Mouse (Mus musculus) ovary, adult 10 weeks (tissue): Measurements from ENCODE around the gene Tnfrsf4. TPM values are rescaled to one million over a fixed set of nuclear protein-coding genes. Genes with fewer than 3 reads are reported as not detected.

Source experiments
- polyA plus RNA-seq: library from polyadenylated mRNA; stranded (reverse); fragments of 350-450 nt; fragmentation: Illumina TruSeq; extraction: RNeasy Lipid Tissue Mini Kit (QIAGEN cat#74804); gene quantifications from one replicate; pipeline ENCODE4 v1.2.3, GENCODE M21; 2014

Gene Tnfrsf4
- not detected for polyA plus RNA-seq

GRCm38 (mm10) chr4:156013637-156014036, at the start of gene Tnfrsf4:
Gene Tnfrsf4, plus strand, starts transcription at chr4:156013843.

GRCm38 (mm10) chr4:155992241-155992905, 21.3 kb upstream of the Tnfrsf4 start, which contains the start of the genes B3galt6 and Sdf4:
Gene B3galt6, minus strand, starts transcription at chr4:155992649.
Gene Sdf4, plus strand, starts transcription at chr4:155992872.

GRCm38 (mm10) chr4:156026013-156026412, 12.4 kb downstream of the Tnfrsf4 start, which contains the start of gene Tnfrsf18:
Gene Tnfrsf18, plus strand, starts transcription at chr4:156026164.

GRCm38 (mm10) chr4:156059261-156059660, 45.6 kb downstream of the Tnfrsf4 start, which contains the start of gene Ttll10:
Gene Ttll10, minus strand, starts transcription at chr4:156059414.

Other genes starting within 250 kb of the Tnfrsf4 start
- 1.6 TPM for gene Vwa1, start 239.1 kb upstream of the Tnfrsf4 start, polyA plus RNA-seq
- 0.77 TPM for gene Tmem88b, start 228.0 kb upstream of the Tnfrsf4 start, polyA plus RNA-seq
- not detected for gene Ankrd65, start 223.4 kb upstream of the Tnfrsf4 start, polyA plus RNA-seq
- gene Mrpl20, start 211.0 kb upstream of the Tnfrsf4 start, polyA plus RNA-seq: 34.3 TPM
- gene Ccnl2, start 201.4 kb upstream of the Tnfrsf4 start, polyA plus RNA-seq: 39.8 TPM
- gene Aurkaip1, start 182.6 kb upstream of the Tnfrsf4 start, polyA plus RNA-seq: 3.9 TPM
- 108 TPM for gene Mxra8, start 174.2 kb upstream of the Tnfrsf4 start, polyA plus RNA-seq
- gene Dvl1, start 166.4 kb upstream of the Tnfrsf4 start, polyA plus RNA-seq: 0.94 TPM
- not detected for gene Tas1r3, start 150.5 kb upstream of the Tnfrsf4 start, polyA plus RNA-seq
- gene Cptp, start 144.4 kb upstream of the Tnfrsf4 start, polyA plus RNA-seq: 3.6 TPM
- 2.1 TPM for gene Ints11, start 144.3 kb upstream of the Tnfrsf4 start, polyA plus RNA-seq
- gene Pusl1, start 122.1 kb upstream of the Tnfrsf4 start, polyA plus RNA-seq: 0.77 TPM
- 0.48 TPM for gene Acap3, start 122.0 kb upstream of the Tnfrsf4 start, polyA plus RNA-seq
- gene Ube2j2, start 70.0 kb upstream of the Tnfrsf4 start, polyA plus RNA-seq: 88.7 TPM
- gene C1qtnf12, start 51.5 kb upstream of the Tnfrsf4 start, polyA plus RNA-seq: 6.4 TPM
- gene B3galt6, start 21.2 kb upstream of the Tnfrsf4 start, polyA plus RNA-seq: 12.3 TPM
- gene Sdf4, start 21.0 kb upstream of the Tnfrsf4 start, polyA plus RNA-seq: 181 TPM
- not detected for gene Tnfrsf18, start 12.3 kb downstream of the Tnfrsf4 start, polyA plus RNA-seq
- not detected for gene Ttll10, start 45.6 kb downstream of the Tnfrsf4 start, polyA plus RNA-seq
- 2.7 TPM for gene 9430015G10Rik, start 96.1 kb downstream of the Tnfrsf4 start, polyA plus RNA-seq
- not detected for gene Rnf223, start 116.7 kb downstream of the Tnfrsf4 start, polyA plus RNA-seq
- gene Agrn, start 183.6 kb downstream of the Tnfrsf4 start, polyA plus RNA-seq: 10.2 TPM
- not detected for gene Isg15, start 187.0 kb downstream of the Tnfrsf4 start, polyA plus RNA-seq
- 0.83 TPM for gene AW011738, start 189.5 kb downstream of the Tnfrsf4 start, polyA plus RNA-seq
- gene Perm1, start 202.0 kb downstream of the Tnfrsf4 start, polyA plus RNA-seq: not detected
- 1.7 TPM for gene Plekhn1, start 221.0 kb downstream of the Tnfrsf4 start, polyA plus RNA-seq
- gene Noc2l, start 222.2 kb downstream of the Tnfrsf4 start, polyA plus RNA-seq: 8.8 TPM
- not detected for gene Samd11, start 241.8 kb downstream of the Tnfrsf4 start, polyA plus RNA-seq